Mouse (Mus musculus) megakaryocyte, embryonic 14.5 days (primary cell): ENCODE measurements around the gene Kmt2e.

ENCODE experiments used
- FLI1 ChIP-seq: IDR thresholded peaks from 2 replicates; pipeline ENCODE4 v1.6.1; 2012; ENCODE audit warnings: low read length, inconsistent platforms, mixed read lengths
- GATA1 ChIP-seq: IDR thresholded peaks from 3 replicates; pipeline ENCODE4 v1.6.1; 2012; ENCODE audit warnings: mixed read lengths, low read length, inconsistent platforms, borderline replicate concordance

GRCm38 (mm10) chr5:23535692-23536091 is 101.5 kb downstream of the Kmt2e start:
- TF ChIP-seq FLI1 (no peak), GATA1 (no peak)
